Mouse (Mus musculus) 3134 (cell line): ENCODE results near the gene Ccdc142.

Source experiments
- DNase-seq: peaks from one replicate; pipeline ENCODE4 v3.0.0-alpha.2; 2011; ENCODE audit warnings: low spot score; ENCODE audit not compliant: insufficient read length; ENCODE audit errors: extremely low read depth

Gene Ccdc142

GRCm38 (mm10) chr6:83116373-83117164, 15.2 kb downstream of the Ccdc142 start:
- no peak for DNase-seq

- no peak for DNase-seq
Measured at GRCm38 (mm10) chr6:83117165-83117438, 15.7 kb downstream of the Ccdc142 start.

GRCm38 (mm10) chr6:83117616-83118015, 16.2 kb downstream of the Ccdc142 start:
- DNase-seq, result no peak

GRCm38 (mm10) chr6:83118369-83118768, 17.0 kb downstream of the Ccdc142 start:
- DNase-seq, result no peak

GRCm38 (mm10) chr6:83118825-83119733, 17.7 kb downstream of the Ccdc142 start:
- peak; percentile 49 for DNase-seq

GRCm38 (mm10) chr6:83119734-83120051, 18.3 kb downstream of the Ccdc142 start:
- DNase-seq, result no peak

- DNase-seq, result peak; percentile 92
Measured at GRCm38 (mm10) chr6:83120930-83121862, 19.8 kb downstream of the Ccdc142 start, which contains the start of gene Wbp1. Wbp1 (minus strand) TSS chr6:83121559.

GRCm38 (mm10) chr6:83121863-83122710, 20.7 kb downstream of the Ccdc142 start:
- no peak for DNase-seq

GRCm38 (mm10) chr6:83122961-83123360, 21.6 kb downstream of the Ccdc142 start:
- DNase-seq, result no peak

GRCm38 (mm10) chr6:83124851-83125312, 23.5 kb downstream of the Ccdc142 start:
- peak; percentile 86 for DNase-seq

- DNase-seq, result no peak
Measured at GRCm38 (mm10) chr6:83125331-83125730, 23.9 kb downstream of the Ccdc142 start, which contains the start of gene Ino80b. Ino80b (minus strand) TSS chr6:83125431.

- DNase-seq, result no peak
Measured at GRCm38 (mm10) chr6:83127419-83127818, 26.0 kb downstream of the Ccdc142 start.

- no peak for DNase-seq
Measured at GRCm38 (mm10) chr6:83131469-83132034, 30.2 kb downstream of the Ccdc142 start.

- no peak for DNase-seq
Measured at GRCm38 (mm10) chr6:83132176-83132919, 30.9 kb downstream of the Ccdc142 start.

GRCm38 (mm10) chr6:83134226-83134625, 32.8 kb downstream of the Ccdc142 start:
- no peak for DNase-seq

- no peak for DNase-seq
Measured at GRCm38 (mm10) chr6:83134951-83135513, 33.6 kb downstream of the Ccdc142 start, which contains the start of gene Rtkn. Rtkn (plus strand) TSS chr6:83135463.

GRCm38 (mm10) chr6:83135571-83136161, 34.3 kb downstream of the Ccdc142 start:
- DNase-seq, result peak; percentile 73
